Mouse (Mus musculus): Measurements from ENCODE around the gene Rmnd5a. TPM values are rescaled to one million over a fixed set of nuclear protein-coding genes. Genes with fewer than 3 reads are reported as not detected.

The Rmnd5a gene
- polyA plus RNA-seq (2012; rRNA removed): 26.7 and 42.8 TPM in 2 replicates

DNA sequence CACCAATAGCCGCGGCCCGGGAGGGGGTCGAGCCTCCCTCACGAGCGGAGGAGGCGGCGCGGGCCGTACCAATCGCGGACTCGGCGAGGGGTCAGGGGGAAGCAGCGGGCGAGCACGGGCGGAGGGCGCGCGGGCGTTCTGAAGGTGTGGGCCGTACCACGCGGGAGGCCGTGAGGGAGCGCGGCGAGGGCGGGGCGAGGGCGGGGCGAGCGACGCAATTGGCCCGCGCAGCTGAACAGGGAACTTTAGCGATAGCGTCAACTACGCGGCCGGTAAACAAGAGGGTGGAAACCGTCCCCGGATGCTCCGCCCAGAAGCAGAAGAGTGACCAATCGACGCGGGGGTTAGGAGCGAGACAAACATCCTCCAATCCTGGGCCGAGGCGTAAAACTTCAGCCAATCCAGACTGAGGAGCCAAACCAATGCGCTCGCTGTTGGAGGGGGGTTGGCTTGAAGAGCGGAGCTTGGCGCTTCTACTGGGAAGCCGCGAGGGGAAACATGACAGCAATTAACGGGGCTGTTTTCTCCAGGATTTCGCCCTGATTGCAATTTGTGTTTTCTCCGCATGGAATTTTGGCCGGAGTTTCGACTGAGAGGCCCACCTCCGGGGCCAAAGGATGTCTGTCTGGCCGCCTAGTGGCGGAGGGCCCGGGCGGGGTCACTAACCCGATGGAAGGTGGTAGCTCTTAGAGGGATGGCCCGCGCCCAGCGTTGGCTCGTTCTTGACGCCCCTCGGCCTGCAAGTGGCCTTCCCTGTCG, at the start of gene Rmnd5a:
Gene Rmnd5a (minus strand): TSS at position 146 of the 759 bp plus-strand sequence.

DNA sequence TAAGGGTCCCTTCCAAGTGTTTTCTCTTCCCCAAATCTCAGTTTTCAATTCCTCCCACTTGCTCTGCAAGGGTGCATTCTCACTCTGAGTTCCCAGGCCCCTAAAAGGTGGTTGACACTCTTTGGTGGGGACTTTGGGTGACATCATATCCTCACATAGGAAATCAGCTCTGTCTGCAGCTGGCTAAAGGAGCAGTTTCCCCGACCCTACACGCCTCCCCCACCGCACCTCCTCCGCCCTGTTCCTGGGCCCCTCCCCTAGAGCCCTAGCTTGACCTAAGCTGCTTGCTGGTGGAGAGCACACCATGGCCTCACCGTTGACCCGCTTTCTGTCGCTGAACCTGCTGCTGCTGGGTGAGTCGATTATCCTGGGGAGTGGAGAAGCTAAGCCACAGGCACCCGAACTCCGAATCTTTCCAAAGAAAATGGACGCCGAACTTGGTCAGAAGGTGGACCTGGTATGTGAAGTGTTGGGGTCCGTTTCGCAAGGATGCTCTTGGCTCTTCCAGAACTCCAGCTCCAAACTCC, 67.1 kb downstream of the Rmnd5a start, which contains the start of gene Cd8a:
Gene Cd8a (plus strand): TSS at position 179 of the 527 bp plus-strand sequence.

Other genes with a start within 250 kb of the Rmnd5a start
- gene Fabp1, start 240.8 kb downstream of the Rmnd5a start, polyA plus RNA-seq (2012; rRNA removed): 2.2 and 6.8 TPM in 2 replicates
- gene Krcc1, start 169.0 kb downstream of the Rmnd5a start, polyA plus RNA-seq (2012; rRNA removed): 21.3 and 23.8 TPM in 2 replicates
- gene Smyd1, start 118.4 kb downstream of the Rmnd5a start, polyA plus RNA-seq (2012; rRNA removed): 1.8 and 9.5 TPM in 2 replicates
- gene Cd8b1, start 117.8 kb downstream of the Rmnd5a start, polyA plus RNA-seq (2012; rRNA removed): not detected in 2 replicates
- not detected in 2 replicates for gene Cd8a, start 67.2 kb downstream of the Rmnd5a start, polyA plus RNA-seq (2012; rRNA removed)
- 15.8 and 16.4 TPM in 2 replicates for gene Rnf103, start 53.3 kb upstream of the Rmnd5a start, polyA plus RNA-seq (2012; rRNA removed)
- gene Chmp3, start 103.2 kb upstream of the Rmnd5a start, polyA plus RNA-seq (2012; rRNA removed): 56.4 and 70.1 TPM in 2 replicates
- gene Kdm3a, start 192.4 kb upstream of the Rmnd5a start, polyA plus RNA-seq (2012; rRNA removed): 82.5 and 83.9 TPM in 2 replicates

Measured in central nervous system, embryonic 11.5 days (tissue).